Mouse (Mus musculus) kidney, adult 11 months (tissue): ENCODE measurements around the gene Ddx25.
A peak's percentile ranks its signal among the peaks of the same experiment; 100 is the strongest.

Experiments
- DNase-seq: peaks from one replicate; pipeline ENCODE4 v3.0.0; 2022

Gene Ddx25

DNA sequence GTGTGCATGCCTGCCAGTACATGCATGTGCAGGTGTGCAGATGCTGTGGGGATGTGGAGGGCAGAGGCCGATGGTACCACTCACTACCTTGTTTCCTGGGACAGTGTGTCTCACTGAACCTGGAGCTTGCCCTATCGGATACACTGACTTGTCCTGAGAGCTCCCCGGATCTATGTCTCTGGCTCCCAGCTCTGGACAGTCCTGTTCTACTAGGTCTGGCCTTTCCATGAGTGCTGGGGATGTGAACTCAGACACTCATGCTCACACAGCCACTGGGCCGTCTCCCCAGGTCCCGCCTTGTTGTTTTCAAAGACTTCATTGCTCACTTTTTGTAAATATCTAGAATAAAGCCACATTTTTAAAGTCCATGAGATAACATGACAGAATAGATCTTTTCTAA, 17.3 kb downstream of the Ddx25 start:
- no peak for DNase-seq

DNA sequence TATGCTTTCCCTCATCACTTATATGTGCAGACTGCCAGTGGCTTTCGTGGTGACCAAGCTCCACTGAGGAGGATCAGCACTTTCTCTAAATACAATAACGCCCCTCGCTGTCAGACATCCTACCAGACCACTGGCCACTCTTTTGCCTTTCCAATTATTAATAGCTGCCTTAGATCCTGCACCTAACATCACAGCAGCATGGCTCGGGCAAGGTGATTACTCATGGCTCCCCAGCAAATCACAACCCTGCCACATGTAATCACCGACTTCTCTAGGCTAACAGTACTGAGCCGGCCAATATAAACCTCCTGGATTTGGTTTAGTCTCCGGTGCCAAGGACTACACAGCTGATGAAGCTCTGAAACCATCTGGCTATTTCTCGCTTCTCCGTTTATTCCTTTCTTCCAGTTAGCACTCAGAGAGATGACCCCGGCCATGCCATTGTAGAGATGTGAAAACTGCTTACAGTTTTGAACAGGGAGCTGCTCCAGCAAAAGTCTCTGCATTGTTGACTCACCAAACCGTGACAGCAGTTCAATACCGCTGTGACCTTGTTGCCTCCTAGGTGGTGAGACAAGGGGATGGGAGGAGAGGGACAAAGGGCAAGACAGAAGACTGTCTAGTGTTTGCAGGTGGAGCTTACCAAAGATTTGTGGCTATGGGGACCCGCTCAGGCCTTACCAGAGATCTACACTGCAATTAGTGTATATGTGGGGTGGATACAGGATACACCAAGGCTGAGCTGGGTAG, 19.2 kb downstream of the Ddx25 start:
- DNase-seq: no peak

DNA sequence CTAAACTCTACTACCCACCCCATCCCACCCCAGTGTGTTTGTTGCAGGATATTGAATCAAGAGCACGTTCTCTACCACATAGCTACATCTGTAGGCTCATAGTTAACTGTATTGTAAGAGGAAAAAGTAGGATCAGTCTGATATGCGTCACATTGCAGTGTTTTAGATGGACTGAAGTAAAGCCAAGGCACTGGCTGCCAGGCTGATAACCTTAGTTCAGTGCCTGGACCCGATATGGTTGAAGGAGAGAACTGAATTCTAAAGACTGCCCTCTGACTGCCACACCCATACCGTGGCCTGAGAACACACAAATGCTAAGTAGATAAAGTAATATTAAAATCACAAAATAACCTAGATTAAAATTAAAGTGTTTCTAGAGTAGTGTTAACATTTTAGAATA, 22.5 kb downstream of the Ddx25 start:
- DNase-seq: no peak

DNA sequence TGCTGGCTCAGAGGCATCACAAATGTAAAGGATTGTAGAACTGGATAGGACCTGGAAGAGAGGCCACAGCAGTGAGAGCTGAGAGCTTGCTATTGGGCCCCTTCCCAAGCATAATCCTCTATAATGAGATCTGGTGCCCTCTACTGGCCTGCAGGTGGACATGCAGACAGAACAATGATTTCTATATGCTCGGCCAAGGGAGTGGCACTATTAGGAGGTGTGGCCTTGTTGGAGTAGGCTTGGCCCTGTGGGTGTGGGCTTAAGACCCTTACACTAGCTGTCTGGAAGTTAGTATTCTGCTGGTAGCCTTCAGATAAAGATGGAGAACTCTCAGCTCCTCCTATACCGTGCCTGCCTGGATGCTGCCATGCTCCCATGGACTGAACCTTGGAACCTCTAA, 23.2 kb downstream of the Ddx25 start:
- DNase-seq: no peak

DNA sequence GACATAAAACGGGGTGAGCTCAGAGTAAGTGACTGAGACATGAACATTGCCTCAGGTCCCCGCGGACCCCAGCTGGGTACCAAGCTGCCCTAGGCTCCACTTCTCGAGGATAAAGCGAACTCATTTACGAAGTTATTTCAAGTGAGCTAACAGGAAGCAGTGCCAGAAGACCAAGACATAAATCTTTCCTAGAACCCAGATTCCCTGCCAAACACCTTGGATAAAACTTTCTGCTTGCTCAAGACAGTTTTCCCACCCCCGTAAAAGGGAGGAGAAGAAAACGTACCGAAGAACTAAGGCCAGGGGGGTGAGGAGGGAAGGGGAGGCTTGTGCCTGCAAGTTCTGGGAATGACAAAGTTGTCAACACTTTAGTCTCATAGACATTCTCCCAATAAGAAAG, 25.1 kb downstream of the Ddx25 start:
- no peak for DNase-seq

DNA sequence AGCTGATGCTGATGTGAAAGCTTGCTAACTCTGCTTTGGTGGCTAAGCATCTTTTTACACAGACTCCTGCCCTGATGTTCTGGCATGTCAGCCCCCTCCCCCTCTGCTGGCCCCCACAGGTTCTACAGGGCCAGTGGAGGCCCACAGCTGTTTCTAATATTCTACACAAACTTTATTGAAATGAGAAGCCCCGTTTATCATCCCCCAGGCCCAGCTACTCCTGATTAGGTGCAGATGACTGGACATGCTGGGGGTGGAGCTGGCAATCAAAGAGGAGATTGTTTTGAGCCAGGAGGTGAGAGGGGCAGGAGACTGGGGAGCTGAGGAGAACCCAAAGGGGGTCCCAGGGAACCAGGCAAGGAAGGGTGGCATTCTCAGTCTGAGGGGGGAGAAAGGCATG, 28.5 kb downstream of the Ddx25 start:
- no peak for DNase-seq

DNA sequence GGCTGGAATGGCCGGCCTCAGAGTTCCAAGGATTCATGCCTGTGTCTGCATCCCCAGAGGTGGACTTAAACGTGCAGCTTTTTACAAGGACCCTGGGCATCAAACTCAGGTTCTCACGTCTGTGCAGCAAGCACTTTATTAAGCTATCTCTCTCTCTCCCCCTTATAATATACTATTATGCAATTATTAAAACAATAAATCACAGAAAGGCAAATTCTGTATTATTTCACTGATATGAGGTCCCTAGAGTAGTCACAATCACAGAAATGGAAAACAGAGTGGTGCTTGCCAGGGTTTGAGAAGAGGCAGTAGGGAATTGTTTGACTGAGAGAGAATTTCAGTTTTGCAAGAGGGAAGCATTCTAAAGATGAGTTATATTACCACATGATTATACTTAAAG, 29.2 kb downstream of the Ddx25 start:
- no peak for DNase-seq

DNA sequence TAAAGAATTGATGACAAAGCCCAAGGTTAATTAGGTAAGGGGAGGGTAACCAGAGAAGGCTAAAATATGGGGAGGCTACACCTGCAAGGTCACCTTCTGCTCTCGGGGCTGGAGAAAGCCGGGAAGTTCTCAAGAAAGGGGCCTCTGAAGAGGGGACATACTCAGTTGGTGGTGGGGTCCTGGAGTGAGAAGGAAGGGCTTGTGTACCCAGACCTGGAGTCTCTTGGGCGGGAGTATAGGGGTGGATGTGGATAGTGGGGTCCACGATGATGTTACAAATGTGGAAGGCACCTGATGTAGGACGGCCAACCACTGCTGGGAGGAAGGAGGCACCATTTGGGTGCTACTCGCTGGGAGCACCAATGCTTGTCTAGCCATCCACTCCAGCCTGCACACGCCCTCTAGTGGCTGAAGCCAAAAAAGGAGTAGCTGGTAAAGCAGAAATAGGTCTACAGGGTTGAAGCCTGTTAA, 34.4 kb downstream of the Ddx25 start:
- peak; percentile 43 for DNase-seq

DNA sequence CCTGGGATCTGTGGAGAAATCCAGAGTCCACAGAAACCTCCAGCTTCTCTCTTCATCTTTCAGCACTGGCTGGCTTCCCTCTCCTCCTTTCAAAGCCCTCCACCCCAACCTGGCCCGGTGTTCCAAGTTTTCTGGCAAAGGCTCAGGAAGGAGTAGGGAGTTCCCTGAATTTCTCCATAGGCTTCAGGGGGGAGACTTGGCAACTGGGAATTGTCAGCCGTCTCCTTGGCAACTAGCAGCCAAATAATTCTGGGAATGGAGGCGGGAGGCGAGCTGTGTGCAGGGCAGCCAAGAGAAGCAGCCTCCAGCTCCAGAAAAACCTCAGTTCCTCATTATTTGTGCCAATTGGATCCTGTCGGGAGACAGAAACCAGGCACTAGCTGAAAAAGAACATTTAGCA, 34.8 kb downstream of the Ddx25 start:
- DNase-seq: no peak

DNA sequence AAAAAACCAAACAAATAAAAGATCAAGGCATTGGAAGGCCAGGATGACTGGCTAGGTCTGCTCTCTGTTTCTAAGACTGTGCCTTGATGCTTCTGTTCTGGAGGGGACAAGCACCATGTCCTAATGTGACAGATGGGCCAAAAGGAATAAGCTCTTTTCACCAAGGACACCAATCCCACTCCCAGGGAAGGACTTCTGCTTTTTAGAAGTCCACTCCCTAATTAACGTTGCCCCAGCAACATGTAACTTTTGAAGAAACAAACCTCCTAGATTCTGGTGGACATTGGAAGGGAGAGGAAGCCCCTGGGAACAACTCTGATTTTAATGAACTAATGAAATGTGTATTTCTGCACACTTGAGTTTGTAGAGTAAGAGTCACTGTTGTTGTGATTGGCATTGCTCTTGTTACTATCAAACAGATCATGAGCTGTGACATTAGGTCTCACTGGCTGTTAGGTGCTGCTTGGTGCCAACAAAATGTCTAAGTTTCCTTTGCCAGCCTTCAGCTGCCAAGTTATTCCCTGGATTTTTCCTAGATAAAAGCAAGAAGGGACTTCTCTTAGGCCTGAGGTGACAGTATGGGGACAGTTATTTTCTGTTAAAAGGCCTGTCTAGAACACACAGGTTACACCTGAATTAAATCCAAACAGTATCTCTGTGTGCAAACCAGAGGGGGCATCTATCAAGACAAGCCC, 35.4 kb downstream of the Ddx25 start:
- DNase-seq: no peak

DNA sequence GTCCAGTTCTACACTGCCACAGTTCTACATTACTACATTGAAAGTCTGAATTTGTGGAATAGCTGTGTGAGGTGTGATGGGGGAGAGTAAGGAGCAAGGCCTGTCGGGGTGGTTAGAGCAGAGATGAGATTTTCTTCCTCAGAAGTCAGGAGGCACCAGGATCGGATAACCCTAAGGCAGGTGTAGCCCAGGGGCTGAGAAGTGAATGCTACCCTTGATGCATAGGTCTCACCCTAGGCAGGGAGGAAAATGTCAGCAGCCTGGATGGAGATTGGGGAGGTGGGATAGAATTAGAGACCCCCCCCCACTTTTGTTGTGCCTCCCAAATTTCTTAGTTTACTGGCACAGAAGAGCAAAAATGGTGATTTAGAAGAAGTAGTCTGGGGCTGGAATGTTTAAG, 36.1 kb downstream of the Ddx25 start:
- no peak for DNase-seq

DNA sequence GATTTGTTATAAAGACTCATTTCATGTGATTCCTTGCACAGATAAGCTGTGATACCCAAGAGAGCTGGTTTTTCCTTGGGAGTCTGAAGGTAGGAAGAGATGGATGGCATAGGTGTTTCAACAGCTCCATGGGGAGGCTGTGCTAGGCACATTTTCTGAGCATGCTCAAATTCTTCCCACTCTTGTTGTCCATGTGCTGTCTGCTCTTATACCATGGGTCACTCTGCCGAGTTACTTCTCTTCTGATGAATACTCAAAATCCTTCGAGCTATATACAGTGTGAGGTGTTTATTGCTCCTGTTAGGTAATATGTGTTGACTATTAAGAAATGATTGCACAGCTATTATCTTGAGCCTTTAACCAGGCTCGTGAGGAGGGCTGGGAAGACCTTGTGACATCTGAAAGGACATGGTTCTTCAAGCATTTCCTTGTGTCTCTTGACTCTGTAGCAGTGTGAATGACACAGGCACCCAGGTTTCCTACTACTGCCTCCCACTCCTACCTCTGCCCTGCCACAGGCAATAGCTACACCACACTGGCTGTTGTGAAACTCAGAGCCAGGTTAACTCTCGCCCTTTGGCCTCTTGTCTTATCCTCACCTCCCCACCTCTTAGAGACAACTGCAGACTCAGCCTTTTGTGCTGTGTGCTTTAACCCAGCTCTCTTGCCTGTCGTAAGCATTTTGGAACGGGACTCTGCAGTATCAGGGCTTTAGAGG, 37.5 kb downstream of the Ddx25 start:
- no peak for DNase-seq

DNA sequence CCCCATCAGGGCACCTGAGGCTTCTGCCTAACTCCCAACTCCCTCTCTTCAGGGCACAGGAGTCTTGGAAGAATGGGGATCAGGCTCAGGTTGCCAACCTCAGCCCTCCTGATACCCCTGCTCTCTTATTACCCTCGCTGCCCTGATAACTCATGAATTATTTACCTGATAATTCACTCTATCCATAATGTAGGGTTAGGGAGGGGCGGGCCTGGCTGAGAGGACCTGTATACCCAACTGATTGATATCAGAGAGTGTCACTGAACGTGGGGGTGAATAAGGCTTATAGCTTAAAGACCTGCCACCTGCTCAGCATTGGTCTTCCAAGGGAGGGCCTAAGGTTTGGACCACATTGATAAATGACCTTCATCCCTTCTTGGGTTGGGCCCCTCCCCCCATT, 40.2 kb downstream of the Ddx25 start, which contains the start of gene Gm1113:
Gm1113 (minus strand) TSS at position 101 of the 400 bp plus-strand sequence.
- no peak for DNase-seq

DNA sequence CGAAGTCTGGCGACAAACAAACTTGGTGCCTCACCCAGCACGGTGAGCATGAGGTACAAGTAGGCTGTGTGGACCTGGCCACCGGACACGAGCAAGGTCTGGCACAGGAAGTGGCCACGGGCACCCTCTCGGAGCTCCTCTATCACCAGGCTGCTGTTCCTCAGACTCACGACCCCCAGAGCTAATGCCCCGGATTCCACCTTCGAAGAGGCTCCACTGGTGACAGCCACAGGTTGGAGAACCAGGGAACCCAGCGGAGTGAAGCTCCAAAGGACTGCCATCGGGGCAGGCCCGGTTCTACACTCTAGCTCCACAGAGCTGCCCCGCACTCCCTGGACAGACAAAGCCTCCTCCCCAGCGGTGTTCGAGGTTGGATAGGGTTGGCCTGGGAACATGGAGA, 41.6 kb downstream of the Ddx25 start:
- no peak for DNase-seq

DNA sequence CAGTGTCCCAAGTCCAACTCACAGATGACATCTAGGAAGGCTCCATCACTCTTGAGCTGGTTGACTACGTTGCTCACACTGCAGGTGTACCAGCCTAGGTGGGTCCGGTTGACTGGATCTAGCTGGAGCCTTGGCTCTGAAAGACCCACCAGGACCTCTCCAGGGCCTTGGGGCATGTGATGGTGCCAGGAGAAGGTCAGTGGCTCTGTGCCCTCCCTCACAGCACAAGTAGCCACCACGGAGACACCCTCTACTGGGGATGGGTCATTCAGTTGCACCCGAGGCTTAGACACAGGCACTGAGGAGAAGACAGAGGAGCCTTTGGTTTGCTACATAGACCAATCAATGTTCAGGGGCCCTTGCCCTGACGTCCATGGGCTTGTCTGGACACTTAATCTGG, 42.1 kb downstream of the Ddx25 start:
- DNase-seq: no peak

DNA sequence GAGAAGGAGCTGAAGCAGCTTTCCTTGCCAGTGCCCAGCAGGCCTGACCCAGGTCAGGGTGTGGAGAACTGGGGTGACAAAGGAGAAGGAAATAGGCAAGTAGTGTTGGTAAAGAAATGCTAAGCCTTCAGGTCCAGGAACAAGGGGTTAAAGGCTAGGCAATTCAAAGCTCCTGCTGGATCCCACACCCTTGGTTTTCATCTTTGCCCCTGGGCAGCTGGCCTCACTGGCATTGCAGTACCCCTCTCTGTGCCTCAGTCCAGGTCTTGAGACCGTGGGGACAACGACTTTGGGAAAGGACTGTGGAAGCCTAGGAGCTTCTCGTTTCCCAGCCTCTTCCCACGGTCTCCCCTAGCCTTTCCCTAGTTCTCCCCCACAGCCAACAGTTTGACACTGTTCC, 44.4 kb downstream of the Ddx25 start:
- no peak for DNase-seq

DNA sequence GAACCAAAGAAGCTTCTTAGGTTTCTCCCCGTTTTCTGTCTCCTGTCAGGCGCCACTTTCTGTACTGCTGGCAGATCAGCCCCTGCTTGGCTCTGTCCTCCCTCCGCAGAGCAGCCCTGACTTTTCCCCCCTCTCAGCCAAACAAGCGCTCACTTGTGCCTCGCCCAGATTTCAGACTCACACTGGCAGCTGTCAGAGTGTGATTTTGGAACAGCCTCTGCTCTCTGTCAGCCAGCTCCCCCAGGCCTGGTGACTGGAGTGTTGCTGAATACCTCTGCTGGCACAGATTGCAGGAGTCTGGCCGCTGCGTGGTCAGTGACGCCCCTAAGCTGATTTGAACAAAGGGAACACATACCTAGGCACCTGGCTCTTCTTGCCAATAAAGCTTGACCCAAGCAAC, 50.1 kb downstream of the Ddx25 start:
- no peak for DNase-seq

DNA sequence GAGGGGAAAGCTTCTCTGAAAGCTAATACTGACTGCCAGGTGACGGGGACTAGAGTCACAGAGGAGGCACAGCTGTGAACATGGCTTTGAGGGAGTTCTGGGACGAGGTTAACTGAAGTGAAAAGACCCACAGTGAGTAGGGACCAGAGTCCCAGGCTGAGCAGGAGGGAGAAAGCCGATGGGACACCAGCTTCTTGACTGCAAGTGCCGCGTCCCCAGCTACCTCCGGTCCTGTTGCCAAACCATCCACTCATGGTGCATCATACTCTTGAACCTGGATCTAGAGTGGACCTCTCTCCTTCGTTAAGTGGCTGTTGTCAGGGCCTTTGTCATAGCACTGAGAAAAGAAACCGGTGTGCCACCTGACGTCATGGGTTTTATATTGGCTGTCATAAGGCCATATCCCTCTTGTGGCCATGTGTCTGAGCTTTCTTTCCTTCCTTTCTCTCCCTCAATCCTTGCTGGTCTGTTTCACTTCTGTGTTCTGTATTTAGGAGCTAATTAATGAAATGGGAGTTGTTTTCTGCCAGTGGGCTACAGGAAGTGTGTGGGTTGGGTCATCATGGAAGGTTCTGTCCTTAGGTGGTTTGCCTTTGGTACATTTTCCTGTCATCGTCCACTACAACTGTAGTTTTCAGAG, 55.8 kb downstream of the Ddx25 start:
- no peak for DNase-seq

DNA sequence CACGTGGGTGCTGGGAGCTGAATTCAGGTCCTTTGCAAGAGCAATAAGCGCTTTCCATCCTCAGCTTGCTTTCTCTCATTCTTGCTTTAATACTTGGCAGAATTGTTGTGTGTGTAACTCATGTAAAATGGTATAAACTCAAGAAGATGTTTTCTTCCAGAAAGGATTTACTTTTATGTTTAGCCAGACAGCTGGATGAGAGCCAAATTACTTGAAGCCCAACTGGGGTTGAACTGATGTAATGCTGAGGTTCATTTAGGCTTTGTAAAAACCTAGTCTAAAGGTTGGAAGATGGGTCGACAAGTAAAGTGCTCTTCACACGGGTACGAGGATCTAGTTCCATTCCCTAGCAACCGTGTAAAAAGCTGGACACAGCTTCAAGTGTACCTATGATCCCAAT, 58.4 kb downstream of the Ddx25 start:
- DNase-seq: no peak

DNA sequence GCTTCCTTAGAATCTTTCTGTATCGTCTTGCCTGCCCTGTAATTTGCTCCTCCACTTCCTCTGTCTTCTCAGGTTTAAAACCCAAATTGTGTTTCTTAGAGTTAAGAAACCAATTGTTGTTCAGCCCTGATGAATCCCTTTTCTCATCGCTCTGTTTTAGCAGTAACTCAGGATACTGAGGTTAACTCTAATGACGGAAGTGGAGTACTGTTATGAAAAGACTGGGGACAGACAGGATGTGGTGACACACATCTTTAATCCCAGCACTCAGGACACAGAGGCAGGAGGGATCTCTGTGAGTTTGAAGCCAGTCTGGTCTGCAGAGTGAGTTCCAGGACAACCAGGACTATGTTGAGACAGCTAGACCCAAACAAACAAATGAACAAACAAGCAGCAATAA, 62.9 kb downstream of the Ddx25 start:
- no peak for DNase-seq

DNA sequence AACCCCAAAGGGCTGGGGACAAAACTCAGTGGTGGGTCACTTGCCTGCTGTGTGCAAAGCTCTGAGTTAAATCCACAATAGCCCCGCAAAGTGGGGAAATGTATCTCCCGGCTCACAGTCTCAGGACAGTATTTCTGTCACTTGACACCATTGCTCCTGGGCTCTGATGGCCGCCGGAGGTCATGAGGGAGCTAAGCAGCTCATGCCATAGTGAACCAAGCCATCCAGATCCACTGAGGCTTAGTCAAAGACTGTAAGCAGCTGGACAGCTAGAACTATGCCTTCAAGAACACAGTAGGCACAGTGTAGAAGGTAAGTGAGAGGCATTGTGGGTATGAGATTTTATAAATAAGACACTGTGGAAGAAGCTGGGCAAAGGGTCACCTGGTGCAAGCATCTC, 63.4 kb downstream of the Ddx25 start:
- no peak for DNase-seq

DNA sequence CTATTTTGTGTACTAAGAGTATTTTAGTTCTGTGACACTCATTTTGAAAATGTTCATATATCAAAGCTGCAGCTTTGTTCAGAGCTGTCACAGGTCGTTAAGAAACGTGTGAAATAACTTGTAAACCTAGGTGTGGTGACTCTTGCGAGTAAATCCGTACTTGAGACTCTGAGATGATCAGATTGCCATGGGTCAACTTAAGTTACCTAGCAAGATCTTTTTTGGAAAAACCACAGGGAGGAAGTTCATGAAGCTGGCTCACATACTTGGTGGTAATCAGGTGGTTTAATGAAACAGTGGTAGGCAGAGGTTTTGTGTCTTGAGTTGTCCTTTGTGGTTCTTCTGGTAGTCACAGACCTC, 64.6 kb downstream of the Ddx25 start:
- no peak for DNase-seq

DNA sequence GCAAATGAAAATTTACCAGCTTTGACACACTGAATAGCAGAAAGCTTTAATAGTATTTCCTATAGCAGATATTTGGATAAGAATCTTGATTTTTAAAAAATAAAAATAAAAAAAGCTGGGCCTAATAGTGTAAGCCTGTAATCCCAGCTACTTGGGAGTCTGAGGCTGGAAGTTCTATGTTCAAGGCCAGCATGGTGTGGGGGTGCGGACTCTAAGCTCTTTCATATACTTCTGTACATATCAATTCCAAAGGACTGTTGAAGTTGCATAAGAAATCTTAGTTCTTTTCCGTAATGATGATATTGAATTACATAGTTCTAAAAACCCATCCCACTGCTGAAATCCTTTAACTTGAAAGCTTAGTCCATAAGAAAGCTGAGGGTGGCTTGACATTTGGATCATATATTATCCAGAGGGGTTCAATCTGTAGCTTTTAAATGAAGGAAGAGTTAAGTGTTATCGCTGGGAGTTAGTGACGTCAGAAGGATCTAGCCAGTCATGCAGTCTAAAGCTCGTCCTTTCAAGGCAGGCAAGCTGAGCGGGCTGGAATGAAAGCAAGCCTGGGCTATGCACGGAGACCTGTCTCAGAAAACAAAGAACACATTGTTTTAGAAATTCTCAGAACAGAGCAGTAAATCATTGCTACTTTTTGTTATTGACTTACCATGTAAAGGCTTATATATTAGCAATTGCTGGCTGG, 65.1 kb downstream of the Ddx25 start:
- DNase-seq: peak; percentile 7
